In the genomic region with DNA sequence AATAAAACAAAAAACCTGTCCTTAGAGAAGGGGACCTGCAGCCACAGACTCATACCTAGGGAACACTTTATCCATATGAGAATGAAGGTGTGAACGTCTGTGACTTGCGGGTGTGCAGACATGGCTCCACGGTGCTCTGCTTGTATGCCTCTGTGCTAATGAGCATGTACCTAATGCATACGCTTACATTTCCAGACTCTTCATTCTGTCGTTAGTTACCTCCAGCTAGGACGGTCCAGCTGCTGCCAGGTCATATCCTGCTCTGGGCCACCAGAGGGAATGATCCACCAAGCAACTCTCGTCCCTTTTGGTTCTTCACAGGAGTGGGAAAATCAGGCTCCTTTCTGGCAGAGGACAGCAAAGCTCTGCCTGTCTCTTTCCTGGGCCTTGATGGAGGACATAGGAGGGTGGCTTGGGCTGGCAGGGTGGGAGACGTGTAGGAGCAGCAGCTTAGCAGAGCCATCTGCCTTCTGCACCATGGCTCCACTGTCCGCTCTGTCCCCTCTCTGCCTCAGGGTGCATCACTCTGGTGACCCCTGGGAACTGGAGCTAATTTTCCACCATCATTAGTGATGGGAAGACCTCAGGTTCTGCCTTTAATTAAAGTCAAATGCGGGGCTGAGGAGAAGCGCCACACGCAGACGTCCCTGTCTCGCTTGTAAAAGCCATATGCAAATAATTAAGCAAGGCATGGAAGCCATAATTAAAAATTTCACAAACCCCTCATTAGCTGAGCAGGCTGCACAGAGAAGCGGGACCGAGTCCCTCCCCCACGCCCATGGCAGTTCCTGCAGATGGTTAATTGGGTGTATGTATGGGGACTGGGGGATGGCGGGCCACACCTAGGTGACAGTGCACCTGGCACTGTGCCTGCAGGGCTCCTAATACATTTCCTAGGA, we compare ENCODE assay signal across 15 mouse cellular contexts. TPM values are rescaled to one million over a fixed set of nuclear protein-coding genes. Genes with fewer than 3 reads are reported as not detected.
DNase-seq lines count a peak whose midpoint lies in the region; ATAC-seq and TF ChIP-seq lines count a peak whose summit lies in the region.
"Had no signal": no experiment of that assay in that cellular context is flagged by ENCODE, and none has a peak within 500 bp of the region (broad histone marks: within the 10 kb centered on the region; RNA-seq: fewer than 3 reads in every experiment).

No protein-coding gene starts in this region.

- intact Hi-C loops in left cerebral cortex, postnatal 10 days (cut with DNase I): no loop called here

- peak overlapping the region; percentile 86 for H3K27ac ChIP-seq in forebrain, embryonic 13.5 days
- H3K27ac ChIP-seq in hindbrain, embryonic 16.5 days (ENCODE audit: low read depth, low read length): peak overlapping the region; percentile 52
- peak overlapping the region; percentile 70 for H3K27ac ChIP-seq in midbrain, embryonic 15.5 days
- no peak overlapping the region for H3K27ac ChIP-seq in layer of hippocampus, adult 2 months
- H3K27ac ChIP-seq: liver, embryonic 13.5 days had no signal

- no peaks in the 10 kb centered on the region for H3K36me3 ChIP-seq in forebrain, embryonic 13.5 days (ENCODE audit: poor library complexity, severe bottlenecking)
- H3K36me3 ChIP-seq in hindbrain, embryonic 16.5 days (ENCODE audit: control insufficient read depth, insufficient read depth, low read length): no peaks in the 10 kb centered on the region
- H3K36me3 ChIP-seq in midbrain, embryonic 15.5 days (replicated peaks): no peaks in the 10 kb centered on the region
- H3K36me3 ChIP-seq: liver, embryonic 13.5 days had no signal

- H3K27me3 ChIP-seq in forebrain, embryonic 13.5 days: 0 out of 2 replicates have a peak, but pooled peaks cover 3% of the 10 kb centered on the region
- H3K27me3 ChIP-seq in hindbrain, embryonic 16.5 days (replicated peaks; ENCODE audit: control insufficient read depth, insufficient read depth, low read length): no peaks in the 10 kb centered on the region
- no peaks in the 10 kb centered on the region for H3K27me3 ChIP-seq in midbrain, embryonic 15.5 days (replicated peaks)
- H3K27me3 ChIP-seq: liver, embryonic 13.5 days had no signal

- no peaks in the 10 kb centered on the region for H3K9me3 ChIP-seq in forebrain, embryonic 13.5 days (replicated peaks)
- no peaks in the 10 kb centered on the region for H3K9me3 ChIP-seq in hindbrain, embryonic 16.5 days (ENCODE audit: control insufficient read depth, low read length)
- no peaks in the 10 kb centered on the region for H3K9me3 ChIP-seq in midbrain, embryonic 15.5 days
- H3K9me3 ChIP-seq: liver, embryonic 13.5 days had no signal

- H3K4me2 ChIP-seq in forebrain, embryonic 13.5 days: peak overlapping the region; percentile 19; the same call in 1 of the 2 replicates
- no peak overlapping the region for H3K4me2 ChIP-seq in hindbrain, embryonic 16.5 days (ENCODE audit: low read length)
- H3K4me2 ChIP-seq in midbrain, embryonic 15.5 days: no peak overlapping the region
- H3K4me2 ChIP-seq: liver, embryonic 13.5 days had no signal

- no peak overlapping the region for H3K9ac ChIP-seq in forebrain, embryonic 13.5 days
- H3K9ac ChIP-seq in hindbrain, embryonic 16.5 days (ENCODE audit: low read depth, low read length): peak overlapping the region; percentile 19; the same call in 1 of the 2 replicates
- H3K9ac ChIP-seq in midbrain, embryonic 15.5 days: no peak overlapping the region
- H3K9ac ChIP-seq: liver, embryonic 13.5 days had no signal

- 38% methylated on average over 18 of the region's 18 CpGs for WGBS in forebrain, embryonic 13.5 days
- 35% methylated on average over 18 of the region's 18 CpGs for WGBS in hindbrain, embryonic 16.5 days
- WGBS in midbrain, embryonic 15.5 days: 44% methylated on average over 18 of the region's 18 CpGs

- no peak for TF ChIP-seq CTCF in layer of hippocampus, adult 2 months (conservative IDR thresholded peaks at IDR 0.05)

- DNase-seq in Muller cell, postnatal 12 days (ENCODE audit: inconsistent ontology term): peak; percentile 8
- no peak for DNase-seq in layer of hippocampus, adult 2 months (ENCODE audit: low spot score in 2 of 2)
- no peak for DNase-seq in thymus, postnatal 4 days
- DNase-seq in frontal cortex, postnatal 25 days (ENCODE audit: low spot score in 2 of 2): no peak
- no peak for DNase-seq in left cerebral cortex, postnatal 10 days (ENCODE audit: extremely low spot score in 1 of 2, low spot score in 2 of 2)
- DNase-seq: cerebellum, postnatal 36 days; heart, postnatal 10 days; kidney, adult 9 months; liver, embryonic 13.5 days had no signal

- peaks cover 34% of the 10 kb centered on the region for H3K4me1 ChIP-seq in forebrain, embryonic 13.5 days
- H3K4me1 ChIP-seq in hindbrain, embryonic 16.5 days (ENCODE audit: control insufficient read depth, insufficient read depth, low read depth, low read length): peaks cover 14% of the 10 kb centered on the region
- peaks cover 17% of the 10 kb centered on the region for H3K4me1 ChIP-seq in midbrain, embryonic 15.5 days
- H3K4me1 ChIP-seq: liver, embryonic 13.5 days had no signal

- H3K4me3 ChIP-seq in forebrain, embryonic 13.5 days: no peak overlapping the region
- H3K4me3 ChIP-seq in hindbrain, embryonic 16.5 days (ENCODE audit: low read length): no peak overlapping the region
- no peak overlapping the region for H3K4me3 ChIP-seq in midbrain, embryonic 15.5 days
- H3K4me3 ChIP-seq in layer of hippocampus, adult 2 months: no peak overlapping the region
- H3K4me3 ChIP-seq: erythroblast, embryonic 14.5 days; liver, embryonic 13.5 days had no signal

- peak; percentile 89 for ATAC-seq in forebrain, embryonic 13.5 days
- ATAC-seq in hindbrain, embryonic 16.5 days: peak; percentile 63
- ATAC-seq in midbrain, embryonic 15.5 days (replicated peaks): peak; percentile 67; the same call in 1 of the 2 replicates

RNA-seq across cellular contexts. Expression of gene Chst8, which starts 48.0 kb away (rescaled TPM):
- 9.7 and 16.4 TPM in 2 replicates for polyA plus RNA-seq in forebrain, embryonic 13.5 days (2015; fragmentation: Nextera tagmentation; extraction: Ambion mirVana)
- 9.2 and 12.2 TPM in 2 replicates for polyA plus RNA-seq in hindbrain, embryonic 16.5 days (2015; fragmentation: Nextera tagmentation; extraction: Ambion mirVana)
- 17.1 TPM in 2 replicates for polyA plus RNA-seq in midbrain, embryonic 15.5 days (2015; fragmentation: Nextera tagmentation; extraction: Ambion mirVana)
- total RNA-seq in layer of hippocampus, adult 2 months (2021): 10 to 100 TPM; 25.7 to 39.9 TPM
- 10 to 100 TPM; 16.8 to 17.6 TPM for total RNA-seq in left cerebral cortex, postnatal 10 days (2021)
- total RNA-seq: granulocyte monocyte progenitor cell, adult 5-6 weeks; MEL had no signal
- polyA plus RNA-seq: erythroblast, embryonic 14.5 days had no signal
